Mouse (Mus musculus) lung, postnatal 14 days (tissue): Measurements from ENCODE around the gene Cyp2c65.
"Not testable (repeated sequence)": the region's sequence is repeated elsewhere in the genome, so short reads cannot be mapped to it uniquely, and the experiment has no call there.

Experiments used
- DNase-seq: peaks from one replicate; pipeline ENCODE4 v3.0.0; 2021

Cyp2c65 gene

GRCm38 (mm10) chr19:39060719-39061118 is at the start of gene Cyp2c65:
Gene Cyp2c65, plus strand, starts transcription at chr19:39061015.
- DNase-seq, result no peak

- DNase-seq, result no peak
Observed at GRCm38 (mm10) chr19:39057928-39058327, 2.9 kb upstream of the Cyp2c65 start.

- DNase-seq, result not testable (repeated sequence)
Observed at GRCm38 (mm10) chr19:39098779-39099178, 38.0 kb downstream of the Cyp2c65 start.

GRCm38 (mm10) chr19:39113644-39114043 is 52.8 kb downstream of the Cyp2c65 start, which contains the start of gene Cyp2c66:
Gene Cyp2c66, plus strand, starts transcription at chr19:39113898.
- DNase-seq, result no peak
